Mouse (Mus musculus) mature B cell (primary cell): Measurements from ENCODE around the gene Cramp1l.
"Not testable (repeated sequence)": the region's sequence is repeated elsewhere in the genome, so short reads cannot be mapped to it uniquely, and the experiment has no call there.

Experiments used
- in situ Hi-C: fragments of 300-500 bp; cut with MboI; formaldehyde crosslinking; loops from 2 replicates; pipeline ENCODE4 v1.14.3; 2019

Gene Cramp1l

DNA sequence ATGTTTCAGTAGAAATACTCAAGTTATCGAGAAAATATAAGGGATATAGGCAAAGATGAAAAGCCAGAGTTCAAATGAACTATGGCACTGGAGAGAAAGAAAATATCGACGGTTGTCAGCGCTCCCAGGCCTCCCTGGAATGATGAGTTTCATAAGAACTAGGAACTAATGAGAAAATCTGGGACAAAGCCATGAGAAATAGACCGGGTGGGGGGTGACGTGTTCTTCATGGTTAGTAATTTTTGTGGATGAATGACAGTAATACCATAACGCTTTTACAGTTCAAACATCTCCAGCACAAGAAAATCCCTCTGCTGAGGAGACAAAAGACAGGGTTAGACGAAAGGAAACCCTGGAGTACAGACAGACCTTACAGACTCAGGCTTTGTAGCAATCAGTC, 56.2 kb downstream of the Cramp1l start:
- in situ Hi-C loops = no loop called here

DNA sequence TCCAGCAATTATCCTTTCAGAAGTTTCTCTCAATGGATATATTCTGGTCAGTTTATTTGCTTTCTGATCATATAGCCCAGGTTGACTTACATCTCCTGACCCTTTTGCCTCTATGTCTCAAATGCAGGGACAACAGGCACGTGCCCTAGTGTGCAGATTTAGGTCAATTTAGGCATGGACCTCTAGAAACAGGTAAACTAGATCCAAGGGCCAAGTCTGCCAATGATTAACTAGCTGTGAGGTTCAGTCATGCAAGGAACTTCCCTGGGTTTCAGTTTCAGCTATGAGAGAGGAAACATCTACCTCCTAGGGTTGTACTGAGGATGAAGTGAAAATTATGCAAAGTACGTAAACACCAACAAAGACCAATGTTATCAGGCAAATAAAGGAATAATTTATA, 62.3 kb downstream of the Cramp1l start:
- in situ Hi-C loops = no loop called here

DNA sequence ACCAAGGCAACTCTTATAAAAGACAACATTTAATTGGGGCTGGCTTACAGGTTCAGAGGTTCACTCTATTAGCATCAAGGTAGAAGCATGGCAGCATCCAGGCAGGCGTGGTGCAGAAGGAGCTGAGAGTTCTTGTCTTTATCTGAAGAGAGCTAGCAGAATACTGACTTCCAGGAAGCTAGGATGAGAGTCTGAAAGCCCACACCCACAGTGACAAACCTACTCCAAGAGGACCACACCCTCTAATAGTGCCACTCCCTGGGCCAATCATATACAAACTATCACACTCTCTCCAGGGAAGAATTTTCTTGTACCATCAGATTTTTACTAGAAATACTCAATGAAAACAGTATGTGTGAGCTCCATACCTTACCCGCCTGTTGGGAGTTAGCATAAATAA, 64.9 kb downstream of the Cramp1l start:
- in situ Hi-C loops = no loop called here

DNA sequence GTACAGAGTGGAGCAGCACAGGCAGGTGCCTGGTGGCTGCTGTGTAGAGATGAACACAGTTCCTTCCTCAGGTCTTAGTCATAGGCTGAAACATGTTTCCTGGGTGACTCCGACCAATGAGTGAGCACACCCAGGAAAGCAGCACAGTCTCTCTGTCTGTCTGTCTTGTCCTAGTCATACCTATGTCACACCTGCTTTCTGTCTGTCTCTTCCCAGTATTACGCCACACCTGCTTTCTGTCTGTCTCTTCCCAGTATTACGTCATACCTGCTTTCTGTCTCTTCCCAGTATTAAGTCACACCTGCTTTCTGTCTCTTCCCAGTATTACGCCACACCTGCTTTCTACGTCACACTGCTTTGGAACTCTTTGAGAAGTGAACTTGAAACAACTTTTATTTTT, 67.4 kb downstream of the Cramp1l start:
- in situ Hi-C loops = no loop called here

DNA sequence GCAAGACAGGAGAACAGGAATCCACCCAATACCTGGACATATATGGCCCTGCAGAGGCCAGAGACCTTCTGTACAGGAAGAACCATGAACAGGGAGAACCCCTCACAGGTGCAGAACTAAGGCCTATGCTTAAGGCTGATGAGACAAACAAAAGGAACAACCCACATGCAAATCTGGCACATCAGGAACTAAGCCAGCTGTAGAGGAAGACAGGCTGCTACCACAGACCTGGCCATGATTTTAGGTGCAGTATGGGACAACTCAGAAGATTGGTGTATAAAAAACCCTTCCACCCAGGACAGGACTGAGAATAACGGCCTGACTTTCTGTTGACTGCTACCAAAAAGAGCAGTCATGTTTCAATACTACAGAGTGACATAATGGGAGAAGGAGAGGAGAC, 72.0 kb downstream of the Cramp1l start:
- in situ Hi-C loops = not testable (repeated sequence)

DNA sequence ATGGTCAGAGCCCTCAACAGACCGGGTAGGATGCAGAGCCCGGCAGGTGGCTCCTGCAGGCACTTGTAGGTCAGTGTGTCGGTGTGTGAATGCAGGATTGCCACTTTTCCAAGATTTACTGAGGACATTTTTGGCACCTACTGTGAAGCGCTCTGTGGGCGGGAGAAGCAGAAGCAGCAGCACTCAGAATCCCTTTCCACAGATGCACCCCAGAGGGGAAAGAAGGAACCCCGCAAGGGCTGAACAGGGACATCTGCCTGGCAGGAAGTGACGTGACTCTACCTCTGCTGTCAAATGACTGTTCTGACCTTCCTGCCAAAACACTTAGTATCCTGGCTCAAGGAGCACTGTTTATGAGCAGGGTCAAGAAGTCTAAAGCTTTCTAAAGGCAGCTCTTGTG, 72.6 kb downstream of the Cramp1l start:
- in situ Hi-C loops = no loop called here

DNA sequence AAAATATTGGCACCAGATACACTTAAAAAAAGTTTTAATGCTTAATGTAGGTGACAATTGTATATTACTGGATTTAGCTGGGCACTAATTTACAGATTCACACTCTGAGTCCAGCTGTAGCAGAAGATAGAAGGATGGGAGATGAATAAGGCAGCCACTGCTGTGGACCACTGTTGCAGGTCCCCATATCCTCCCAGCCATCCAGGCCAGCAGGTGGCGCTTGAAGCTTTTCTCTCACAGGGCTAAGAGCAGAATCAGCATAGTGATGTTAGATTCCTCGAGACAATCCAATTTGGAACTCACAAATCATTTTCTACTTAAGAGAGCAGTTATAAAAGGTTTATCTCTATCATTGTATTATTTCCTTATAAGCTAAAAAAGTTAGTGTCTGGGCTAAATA, 73.1 kb downstream of the Cramp1l start:
- in situ Hi-C loops = not testable (repeated sequence)

DNA sequence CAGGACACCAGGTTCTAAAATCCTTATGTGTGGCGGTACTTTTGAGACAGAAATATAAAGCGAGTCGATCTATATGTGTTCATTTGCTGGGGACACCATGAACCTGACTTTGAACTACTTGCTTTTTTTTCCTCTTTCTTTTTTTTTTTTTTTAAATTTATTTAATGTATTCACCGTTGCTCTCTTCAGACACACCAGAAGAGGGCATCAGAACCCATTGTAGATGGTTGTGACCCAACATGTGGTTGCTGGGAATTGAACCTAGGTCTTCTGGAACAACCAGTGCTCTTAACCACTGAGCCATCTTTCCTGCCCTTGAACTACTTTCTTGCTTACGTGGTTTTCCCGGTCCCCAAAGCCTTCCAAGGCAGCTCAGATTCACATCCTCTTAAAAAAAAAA, 78.3 kb downstream of the Cramp1l start:
- in situ Hi-C loops = no loop called here

DNA sequence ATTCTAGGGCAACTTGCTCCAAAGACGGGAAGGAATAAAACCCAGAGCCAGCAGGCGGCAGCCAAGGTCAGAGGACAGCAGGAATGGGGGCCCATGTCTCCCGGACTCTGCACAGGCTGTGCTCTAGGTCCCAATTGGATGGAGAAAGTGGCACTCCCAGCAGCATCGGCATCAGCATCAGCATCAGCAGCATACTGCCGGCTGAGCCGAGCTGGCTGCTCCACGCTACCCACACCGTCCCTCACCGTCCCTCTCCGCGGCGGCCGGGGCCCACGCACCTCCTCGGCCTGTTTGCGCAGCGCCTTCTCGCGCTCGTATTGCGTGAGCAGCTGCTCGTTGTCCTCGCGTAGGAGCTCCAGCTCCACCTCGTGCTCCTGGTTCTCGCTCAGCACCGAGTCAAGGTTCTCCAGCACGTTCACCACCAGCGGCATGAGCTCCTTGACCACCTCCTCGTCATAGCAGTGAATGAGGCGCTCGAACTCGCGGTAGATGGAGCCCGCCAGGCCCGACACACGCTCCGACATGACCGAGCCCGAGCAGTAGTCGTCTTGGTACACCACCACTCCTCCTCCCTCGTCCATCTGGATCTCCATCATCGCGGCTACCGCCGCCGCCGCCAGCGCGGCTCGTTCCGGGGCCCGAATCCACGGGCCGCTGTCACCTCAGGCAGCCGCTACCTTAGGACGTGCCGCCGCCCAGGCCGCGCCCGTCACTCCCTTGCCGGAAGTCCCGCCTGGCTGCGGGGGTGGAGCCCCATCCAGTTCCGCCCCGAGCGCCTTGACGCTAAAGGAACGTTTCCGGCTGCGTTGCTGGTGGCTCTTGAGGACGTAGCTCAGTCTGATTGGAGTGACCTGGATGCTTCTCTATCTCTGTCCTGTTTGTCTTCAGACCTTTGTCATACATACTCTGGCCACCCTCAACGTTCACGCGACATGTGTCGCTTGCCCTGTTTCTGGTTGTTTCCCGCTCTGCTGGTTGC, 79.0 kb downstream of the Cramp1l start, which contains the start of gene Mapk8ip3:
Mapk8ip3 (minus strand) TSS at position 719 of the 979 bp plus-strand sequence.
- in situ Hi-C loops = no loop called here

DNA sequence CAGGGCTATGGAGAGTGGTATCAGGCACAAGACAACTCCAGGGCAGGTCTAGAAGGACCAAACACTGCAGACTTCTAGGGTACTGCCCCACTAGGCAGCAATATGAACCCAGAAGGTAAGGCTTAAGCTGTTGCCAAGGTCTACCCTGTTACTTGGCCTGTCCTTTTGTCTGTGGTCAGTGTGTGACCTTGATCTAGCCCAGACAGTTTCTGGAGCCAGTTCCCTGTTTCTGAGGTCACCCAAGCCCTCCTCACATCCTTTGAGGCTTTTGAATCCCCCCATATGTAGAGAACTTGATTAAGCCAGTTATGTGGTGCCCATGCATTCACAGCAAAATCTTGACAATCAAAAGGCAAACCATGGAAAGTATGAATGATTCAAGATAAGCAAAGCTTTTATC, 79.9 kb downstream of the Cramp1l start:
- in situ Hi-C loops = no loop called here

DNA sequence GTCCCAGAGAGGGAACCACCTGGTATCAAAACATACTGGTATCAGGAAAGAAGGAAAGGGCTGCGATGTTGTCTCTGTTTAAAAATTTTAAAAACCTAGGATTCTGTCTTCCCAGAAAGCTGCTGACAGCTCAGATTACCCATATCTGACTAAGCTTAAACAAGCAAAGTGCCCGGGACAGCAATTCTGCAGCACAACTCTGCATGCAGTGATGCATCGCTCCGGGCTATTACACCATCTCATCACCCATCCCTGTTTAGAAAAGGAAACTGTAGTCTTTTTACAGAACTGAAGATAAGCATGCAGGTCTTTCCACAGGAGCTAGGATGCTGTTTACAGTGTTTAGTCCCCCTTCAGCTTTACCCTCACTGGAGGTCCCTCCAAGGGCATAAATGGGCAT, 80.7 kb downstream of the Cramp1l start:
- in situ Hi-C loops = no loop called here

DNA sequence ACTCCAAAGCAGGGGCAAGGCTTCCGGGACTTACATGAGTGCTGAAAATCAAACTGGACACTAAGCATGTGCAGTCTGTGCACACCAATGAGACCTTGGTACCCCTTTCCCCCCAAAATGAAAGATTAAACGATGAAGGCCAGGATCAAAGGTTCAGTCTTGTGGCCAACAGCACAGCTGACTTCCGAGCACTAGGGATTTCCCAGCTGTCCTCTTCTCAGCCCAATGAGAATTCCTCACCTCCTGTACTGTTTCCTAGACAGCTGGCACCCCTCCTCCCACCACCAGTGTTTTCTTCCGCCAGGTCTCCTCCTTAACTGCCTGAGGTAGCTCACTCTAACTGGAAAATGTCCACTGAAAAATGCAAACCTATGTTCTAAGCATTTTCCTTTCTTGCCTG, 82.4 kb downstream of the Cramp1l start:
- in situ Hi-C loops = no loop called here

DNA sequence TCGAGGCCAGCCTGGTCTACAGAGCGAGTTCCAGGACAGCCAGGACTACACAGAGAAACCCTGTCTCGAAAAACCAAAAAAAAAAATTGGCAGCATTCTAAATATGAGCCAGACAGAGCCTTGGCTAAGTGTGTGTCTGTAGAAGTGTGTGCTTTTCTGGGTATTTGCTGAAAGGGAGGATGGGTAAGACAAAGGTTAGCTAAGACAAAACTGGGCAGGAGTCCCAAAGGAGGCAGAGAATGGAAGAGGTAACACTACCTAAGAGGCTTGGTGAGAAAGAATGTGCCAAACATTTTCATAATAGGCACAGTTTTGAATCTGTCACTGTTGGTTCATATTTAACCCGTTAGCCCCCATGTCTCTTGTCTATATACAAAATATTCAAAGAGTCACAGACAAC, 83.2 kb downstream of the Cramp1l start:
- in situ Hi-C loops = no loop called here

DNA sequence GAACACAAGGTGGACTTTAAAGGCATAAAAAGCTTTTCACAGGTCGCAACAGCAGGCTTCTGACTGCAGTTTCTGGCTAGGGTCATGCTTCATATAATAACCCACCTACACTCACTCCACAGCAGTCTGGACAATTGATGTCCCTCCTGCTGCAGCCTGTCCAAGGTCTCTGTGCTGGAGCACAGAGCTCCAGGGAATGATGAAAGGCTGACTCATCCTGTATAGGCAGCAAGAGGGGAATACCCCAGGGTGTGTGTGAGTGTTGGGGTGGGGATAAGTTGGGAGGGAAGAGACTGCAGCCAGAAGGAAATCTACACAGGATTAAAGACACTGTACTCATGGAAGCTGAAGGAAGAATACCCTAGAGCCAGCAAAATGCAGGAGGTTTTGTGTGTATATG, 86.1 kb downstream of the Cramp1l start:
- in situ Hi-C loops = no loop called here

DNA sequence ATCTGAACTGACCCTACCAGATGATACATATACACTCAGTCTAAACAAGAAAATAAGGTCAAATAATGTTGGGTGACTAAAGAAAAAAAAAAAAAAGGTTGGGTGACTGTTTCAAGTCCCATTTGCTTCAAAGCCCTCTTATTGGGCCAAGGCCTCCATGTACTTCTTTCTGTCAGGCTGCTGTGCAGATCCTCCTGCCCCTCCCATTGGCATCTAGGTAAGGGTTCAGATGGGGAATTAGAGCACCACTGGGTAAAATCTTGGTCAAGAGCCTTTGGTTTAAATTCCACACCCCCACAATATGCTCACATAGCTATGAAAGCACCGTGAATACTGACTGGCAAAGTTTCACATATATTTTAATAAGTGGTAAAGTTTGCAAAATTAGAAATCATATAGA, 92.3 kb downstream of the Cramp1l start:
- in situ Hi-C loops = no loop called here

DNA sequence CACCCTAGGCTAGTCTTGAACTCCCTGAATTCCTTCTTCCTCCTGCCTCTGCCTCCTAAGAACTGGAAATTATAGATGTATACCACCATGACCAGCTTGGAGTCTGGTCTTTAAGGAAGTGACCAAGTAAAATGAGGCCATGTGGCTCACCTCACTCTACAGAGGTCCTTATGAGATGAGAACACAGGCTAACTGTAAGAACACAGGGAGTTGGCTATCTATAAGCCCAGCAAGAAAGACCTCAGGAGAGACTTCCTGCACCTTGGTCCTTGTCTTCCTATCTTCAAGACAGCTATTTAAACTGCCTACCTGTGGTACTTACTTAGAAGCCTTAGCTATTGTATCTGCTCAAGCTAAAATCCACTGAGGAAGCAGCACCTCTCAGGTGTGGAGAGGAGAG, 101.6 kb downstream of the Cramp1l start:
- in situ Hi-C loops = no loop called here
